24 mouse cellular contexts compared by ENCODE assay signal in genomic region chr5:67595629-67596028, GRCm38 (mm10).
"Had no signal": no experiment of that assay in that cellular context is flagged by ENCODE, and none has a peak within 500 bp of the region (broad histone marks: within the 10 kb centered on the region; RNA-seq: fewer than 3 reads in every experiment).

No protein-coding gene starts in this region.

- H3K36me3 ChIP-seq: heart, embryonic 12.5 days; heart, embryonic 15.5 days; hindbrain, embryonic 13.5 days; hindbrain, embryonic 15.5 days; limb, embryonic 12.5 days; limb, embryonic 15.5 days; liver, embryonic 12.5 days had no signal

- H3K27me3 ChIP-seq: heart, embryonic 12.5 days; heart, embryonic 15.5 days; hindbrain, embryonic 13.5 days; hindbrain, embryonic 15.5 days; limb, embryonic 12.5 days had no signal

- DNase-seq: forebrain, postnatal 0 days; gastrocnemius, postnatal 14 days; gastrocnemius, postnatal 36 days; heart, adult 11 months; heart, adult 2 months; heart, postnatal 14 days; heart, postnatal 36 days; kidney, adult 18-20 months; kidney, adult 9 months; kidney, postnatal 10 days; kidney, postnatal 36 days; layer of hippocampus, adult 9-11 months; layer of hippocampus, postnatal 36 days; left cerebral cortex, postnatal 4 days had no signal

- ATAC-seq: forebrain, postnatal 0 days; hindbrain, postnatal 0 days; intestine, embryonic 16.5 days; liver, embryonic 12.5 days had no signal

- H3K9ac ChIP-seq: forebrain, postnatal 0 days; heart, embryonic 12.5 days; heart, embryonic 15.5 days; hindbrain, embryonic 13.5 days; hindbrain, embryonic 15.5 days; limb, embryonic 12.5 days; limb, embryonic 15.5 days; liver, embryonic 12.5 days; liver, embryonic 14.5 days had no signal

- H3K4me3 ChIP-seq: heart, adult 2 months; heart, embryonic 12.5 days; heart, embryonic 15.5 days; hindbrain, embryonic 13.5 days; hindbrain, embryonic 15.5 days; limb, embryonic 12.5 days; limb, embryonic 15.5 days; liver, embryonic 12.5 days had no signal

- H3K4me2 ChIP-seq: heart, embryonic 12.5 days; heart, embryonic 15.5 days; hindbrain, embryonic 13.5 days; hindbrain, embryonic 15.5 days; limb, embryonic 12.5 days; limb, embryonic 15.5 days; liver, embryonic 12.5 days had no signal

- H3K4me1 ChIP-seq: heart, embryonic 15.5 days; limb, embryonic 15.5 days; liver, embryonic 12.5 days had no signal

- H3K9me3 ChIP-seq: heart, embryonic 12.5 days; heart, embryonic 15.5 days; hindbrain, embryonic 13.5 days; hindbrain, embryonic 15.5 days; limb, embryonic 12.5 days; limb, embryonic 15.5 days; liver, embryonic 12.5 days had no signal

- H3K27ac ChIP-seq: heart, adult 2 months; heart, embryonic 15.5 days; hindbrain, embryonic 13.5 days; hindbrain, embryonic 15.5 days; hindbrain, postnatal 0 days; limb, embryonic 12.5 days; limb, embryonic 15.5 days; liver, embryonic 12.5 days; liver, embryonic 14.5 days had no signal
